Mouse (Mus musculus): ENCODE data around the gene Npas1. TPM values are rescaled to one million over a fixed set of nuclear protein-coding genes. Genes with fewer than 3 reads are reported as not detected.
A peak's percentile ranks its signal among the peaks of the same experiment; 100 is the strongest.

The Npas1 gene
- polyA plus RNA-seq (2014; fragmentation: Nextera tagmentation; extraction: Ambion mirVana): 0.17 TPM in 1 of 2 replicates, not detected in the other

GRCm38 (mm10) chr7:16477628-16478027 is at the start of gene Npas1:
Npas1 (minus strand) TSS chr7:16477728.
- Histone ChIP-seq H3K27ac (ENCODE audit: low read length) (no peak within 1 kb of the TSS), H3K4me1 (ENCODE audit: control insufficient read depth, insufficient read depth, low read length) (0 out of 2 replicates have a peak, but pooled peaks cover 7% of the 10 kb centered on the region), H3K9me3 (ENCODE audit: control insufficient read depth, low read depth, low read length) (no peaks in the 10 kb centered on the region), H3K9ac (replicated peaks; ENCODE audit: low read depth, low read length) (no peak within 1 kb of the TSS), H3K27me3 (ENCODE audit: control insufficient read depth, insufficient read depth, low read length) (peaks cover 48% of the 10 kb centered on the region), H3K36me3 (ENCODE audit: control insufficient read depth, insufficient read depth, low read length) (no peaks in the 10 kb centered on the region), H3K4me2 (replicated peaks; ENCODE audit: low read depth, low read length) (peak within 1 kb of the TSS; percentile 41), H3K4me3 (ENCODE audit: low read depth, low read length) (peak within 1 kb of the TSS; percentile 19; the same call in 1 of the 2 replicates)
- no peak for ATAC-seq (ENCODE audit: insufficient number of reproducible peaks, insufficient read depth, low FRiP score, low read depth)
- 86% methylated on average over 8 of the region's 8 CpGs for WGBS

- no peak overlapping the region for H3K27ac ChIP-seq (ENCODE audit: low read length)
- H3K36me3 ChIP-seq (ENCODE audit: control insufficient read depth, insufficient read depth, low read length): no peaks in the 10 kb centered on the region; the same call in 1 of the 2 replicates
- 83% methylated on average over 2 of the region's 2 CpGs for WGBS
- H3K9me3 ChIP-seq (ENCODE audit: control insufficient read depth, low read depth, low read length): no peaks in the 10 kb centered on the region
- H3K4me1 ChIP-seq (ENCODE audit: control insufficient read depth, insufficient read depth, low read length): no peaks in the 10 kb centered on the region
- H3K4me2 ChIP-seq (replicated peaks; ENCODE audit: low read depth, low read length): no peak overlapping the region
- H3K9ac ChIP-seq (replicated peaks; ENCODE audit: low read depth, low read length): no peak overlapping the region
- H3K27me3 ChIP-seq (ENCODE audit: control insufficient read depth, insufficient read depth, low read length): no peaks in the 10 kb centered on the region
- no peak overlapping the region for H3K4me3 ChIP-seq (ENCODE audit: low read depth, low read length)
- ATAC-seq (ENCODE audit: insufficient number of reproducible peaks, insufficient read depth, low FRiP score, low read depth): no peak
These were observed 48.5 kb upstream of the Npas1 start for GRCm38 (mm10) chr7:16525995-16526394.

- Histone ChIP-seq H3K4me2 (replicated peaks; ENCODE audit: low read depth, low read length) (no peak overlapping the region), H3K27ac (ENCODE audit: low read length) (no peak overlapping the region), H3K27me3 (ENCODE audit: control insufficient read depth, insufficient read depth, low read length) (no peaks in the 10 kb centered on the region), H3K9ac (replicated peaks; ENCODE audit: low read depth, low read length) (no peak overlapping the region), H3K9me3 (ENCODE audit: control insufficient read depth, low read depth, low read length) (no peaks in the 10 kb centered on the region), H3K4me1 (ENCODE audit: control insufficient read depth, insufficient read depth, low read length) (no peaks in the 10 kb centered on the region), H3K36me3 (ENCODE audit: control insufficient read depth, insufficient read depth, low read length) (no peaks in the 10 kb centered on the region; the same call in 1 of the 2 replicates), H3K4me3 (ENCODE audit: low read depth, low read length) (no peak overlapping the region)
- ATAC-seq (ENCODE audit: insufficient number of reproducible peaks, insufficient read depth, low FRiP score, low read depth): no peak
- 88% methylated on average over 3 of the region's 3 CpGs for WGBS
These were observed 47.9 kb upstream of the Npas1 start for GRCm38 (mm10) chr7:16525448-16525847.

- Histone ChIP-seq H3K9me3 (ENCODE audit: control insufficient read depth, low read depth, low read length) (no peaks in the 10 kb centered on the region), H3K36me3 (ENCODE audit: control insufficient read depth, insufficient read depth, low read length) (no peaks in the 10 kb centered on the region; the same call in 1 of the 2 replicates), H3K27me3 (ENCODE audit: control insufficient read depth, insufficient read depth, low read length) (no peaks in the 10 kb centered on the region), H3K9ac (replicated peaks; ENCODE audit: low read depth, low read length) (no peak overlapping the region), H3K4me3 (ENCODE audit: low read depth, low read length) (no peak overlapping the region), H3K27ac (ENCODE audit: low read length) (no peak overlapping the region), H3K4me2 (replicated peaks; ENCODE audit: low read depth, low read length) (no peak overlapping the region), H3K4me1 (ENCODE audit: control insufficient read depth, insufficient read depth, low read length) (no peaks in the 10 kb centered on the region)
- WGBS: 71% methylated on average over 2 of the region's 2 CpGs
- no peak for ATAC-seq (ENCODE audit: insufficient number of reproducible peaks, insufficient read depth, low FRiP score, low read depth)
These were observed 46.8 kb upstream of the Npas1 start for GRCm38 (mm10) chr7:16524308-16524707.

- H3K4me3 ChIP-seq (ENCODE audit: low read depth, low read length): no peak overlapping the region
- no peaks in the 10 kb centered on the region for H3K27me3 ChIP-seq (ENCODE audit: control insufficient read depth, insufficient read depth, low read length)
- no peak overlapping the region for H3K9ac ChIP-seq (replicated peaks; ENCODE audit: low read depth, low read length)
- no peak for ATAC-seq (ENCODE audit: insufficient number of reproducible peaks, insufficient read depth, low FRiP score, low read depth)
- H3K9me3 ChIP-seq (ENCODE audit: control insufficient read depth, low read depth, low read length): no peaks in the 10 kb centered on the region
- H3K36me3 ChIP-seq (ENCODE audit: control insufficient read depth, insufficient read depth, low read length): no peaks in the 10 kb centered on the region; the same call in 1 of the 2 replicates
- 93% methylated on average over 2 of the region's 2 CpGs for WGBS
- no peak overlapping the region for H3K4me2 ChIP-seq (replicated peaks; ENCODE audit: low read depth, low read length)
- no peak overlapping the region for H3K27ac ChIP-seq (ENCODE audit: low read length)
- H3K4me1 ChIP-seq (ENCODE audit: control insufficient read depth, insufficient read depth, low read length): no peaks in the 10 kb centered on the region
These were observed 41.8 kb upstream of the Npas1 start for GRCm38 (mm10) chr7:16519310-16519709.

- ATAC-seq (ENCODE audit: insufficient number of reproducible peaks, insufficient read depth, low FRiP score, low read depth): no peak
- Histone ChIP-seq H3K9ac (replicated peaks; ENCODE audit: low read depth, low read length) (no peak overlapping the region), H3K9me3 (ENCODE audit: control insufficient read depth, low read depth, low read length) (no peaks in the 10 kb centered on the region), H3K27ac (ENCODE audit: low read length) (no peak overlapping the region), H3K4me2 (replicated peaks; ENCODE audit: low read depth, low read length) (no peak overlapping the region), H3K4me1 (ENCODE audit: control insufficient read depth, insufficient read depth, low read length) (no peaks in the 10 kb centered on the region), H3K36me3 (ENCODE audit: control insufficient read depth, insufficient read depth, low read length) (peaks cover under 1% of the 10 kb centered on the region; the same call in 1 of the 2 replicates), H3K27me3 (ENCODE audit: control insufficient read depth, insufficient read depth, low read length) (no peaks in the 10 kb centered on the region), H3K4me3 (ENCODE audit: low read depth, low read length) (no peak overlapping the region)
- WGBS: 93% methylated on average over 5 of the region's 5 CpGs
These were observed 39.7 kb upstream of the Npas1 start for GRCm38 (mm10) chr7:16517198-16517597.

GRCm38 (mm10) chr7:16507284-16507683 is 29.8 kb upstream of the Npas1 start:
- Histone ChIP-seq H3K4me1 (ENCODE audit: control insufficient read depth, insufficient read depth, low read length) (no peaks in the 10 kb centered on the region), H3K27ac (ENCODE audit: low read length) (no peak overlapping the region), H3K4me3 (ENCODE audit: low read depth, low read length) (no peak overlapping the region), H3K27me3 (ENCODE audit: control insufficient read depth, insufficient read depth, low read length) (no peaks in the 10 kb centered on the region), H3K9ac (replicated peaks; ENCODE audit: low read depth, low read length) (no peak overlapping the region), H3K4me2 (replicated peaks; ENCODE audit: low read depth, low read length) (no peak overlapping the region), H3K36me3 (ENCODE audit: control insufficient read depth, insufficient read depth, low read length) (peaks cover 33% of the 10 kb centered on the region), H3K9me3 (ENCODE audit: control insufficient read depth, low read depth, low read length) (no peaks in the 10 kb centered on the region)
- ATAC-seq (ENCODE audit: insufficient number of reproducible peaks, insufficient read depth, low FRiP score, low read depth): no peak
- 19% methylated on average over 3 of the region's 3 CpGs for WGBS

GRCm38 (mm10) chr7:16505226-16505593 is 27.7 kb upstream of the Npas1 start:
- Histone ChIP-seq H3K36me3 (ENCODE audit: control insufficient read depth, insufficient read depth, low read length) (peaks cover 37% of the 10 kb centered on the region), H3K27ac (ENCODE audit: low read length) (no peak overlapping the region), H3K4me1 (ENCODE audit: control insufficient read depth, insufficient read depth, low read length) (no peaks in the 10 kb centered on the region), H3K9me3 (ENCODE audit: control insufficient read depth, low read depth, low read length) (no peaks in the 10 kb centered on the region), H3K4me3 (ENCODE audit: low read depth, low read length) (no peak overlapping the region), H3K9ac (replicated peaks; ENCODE audit: low read depth, low read length) (no peak overlapping the region), H3K27me3 (ENCODE audit: control insufficient read depth, insufficient read depth, low read length) (no peaks in the 10 kb centered on the region), H3K4me2 (replicated peaks; ENCODE audit: low read depth, low read length) (no peak overlapping the region)
- WGBS: 88% methylated on average over 3 of the region's 3 CpGs
- no peak for ATAC-seq (ENCODE audit: insufficient number of reproducible peaks, insufficient read depth, low FRiP score, low read depth)

- no peaks in the 10 kb centered on the region for H3K27me3 ChIP-seq (ENCODE audit: control insufficient read depth, insufficient read depth, low read length)
- H3K4me3 ChIP-seq (ENCODE audit: low read depth, low read length): no peak overlapping the region
- WGBS: 82% methylated on average over 2 of the region's 2 CpGs
- H3K9me3 ChIP-seq (ENCODE audit: control insufficient read depth, low read depth, low read length): no peaks in the 10 kb centered on the region
- H3K27ac ChIP-seq (ENCODE audit: low read length): no peak overlapping the region
- H3K9ac ChIP-seq (replicated peaks; ENCODE audit: low read depth, low read length): no peak overlapping the region
- peaks cover 37% of the 10 kb centered on the region for H3K36me3 ChIP-seq (ENCODE audit: control insufficient read depth, insufficient read depth, low read length)
- no peak for ATAC-seq (ENCODE audit: insufficient number of reproducible peaks, insufficient read depth, low FRiP score, low read depth)
- no peaks in the 10 kb centered on the region for H3K4me1 ChIP-seq (ENCODE audit: control insufficient read depth, insufficient read depth, low read length)
- H3K4me2 ChIP-seq (replicated peaks; ENCODE audit: low read depth, low read length): no peak overlapping the region
These were observed 27.2 kb upstream of the Npas1 start for GRCm38 (mm10) chr7:16504573-16505225.

Measured in stomach, embryonic 14.5 days (tissue).